Mouse (Mus musculus): Measurements from ENCODE around the gene Atrn.

- TF ChIP-seq CTCF (IDR thresholded peaks at IDR 0.05; ENCODE audit: borderline replicate concordance, extremely low read depth, insufficient read depth, insufficient read length) (no peak), POLR2A (IDR thresholded peaks at IDR 0.05; ENCODE audit: borderline replicate concordance, extremely low read depth, insufficient read depth, insufficient read length, poor library complexity, severe bottlenecking) (no peak)
Measured at GRCm38 (mm10) chr2:130928530-130928929, 22.2 kb downstream of the Atrn start.

Data from brain, embryonic 14.5 days (tissue).